Mouse (Mus musculus) left cerebral cortex, postnatal 4 days (tissue): ENCODE measurements around the gene Ssxb6. TPM values are rescaled to one million over a fixed set of nuclear protein-coding genes. Genes with fewer than 3 reads are reported as not detected.
"Not testable (repeated sequence)": the region's sequence is repeated elsewhere in the genome, so short reads cannot be mapped to it uniquely, and the experiment has no call there.

Experiments used
- DNase-seq: peaks from one replicate; pipeline ENCODE4 v3.0.0-alpha.2; 2022
- intact Hi-C: fragments of 180-260 bp; cut with DNase I; formaldehyde crosslinking; loops from one replicate; pipeline ENCODE4 v1.15.1; 2025
- total RNA-seq, 2 experiments: library from RNA; stranded (reverse); gene quantifications; 2 replicates each; pipeline ENCODE4 v1.2.3; 2021

Ssxb6 gene
- not detected for total RNA-seq

- intact Hi-C loops = loop anchor here (10.0 kb wide), 1 partner anchor 127 kb away; no protein-coding TSS in a partner anchor
- DNase-seq = not testable (repeated sequence)
These were observed at the start of gene Ssxb6 for GRCm38 (mm10) chrX:8548155-8548554. Gene Ssxb6, minus strand, starts transcription at chrX:8548255.

DNA sequence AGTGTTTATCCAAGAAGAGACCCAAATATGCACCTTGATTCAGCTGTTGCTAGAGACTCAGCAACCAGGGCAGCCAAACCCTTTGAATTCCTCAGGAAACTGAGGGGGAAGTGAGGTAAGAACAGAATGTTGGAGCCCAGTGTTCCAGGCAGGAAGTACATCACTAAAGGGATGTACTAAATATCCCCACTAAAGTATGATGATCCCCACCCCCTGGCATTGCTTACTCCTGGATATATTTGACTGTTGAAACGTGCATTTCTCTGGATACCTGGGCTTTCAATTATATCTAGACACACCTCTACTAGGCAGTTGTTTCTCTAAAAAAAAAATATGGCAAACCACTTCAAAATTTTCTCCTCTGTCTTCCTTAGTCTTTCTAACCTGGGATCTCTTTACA, 43.7 kb upstream of the Ssxb6 start, which contains the start of gene Ssxb3:
Gene Ssxb3 (minus strand): TSS at position 101 of the 400 bp plus-strand sequence.
- DNase-seq, intact Hi-C loops: not testable (repeated sequence)

DNA sequence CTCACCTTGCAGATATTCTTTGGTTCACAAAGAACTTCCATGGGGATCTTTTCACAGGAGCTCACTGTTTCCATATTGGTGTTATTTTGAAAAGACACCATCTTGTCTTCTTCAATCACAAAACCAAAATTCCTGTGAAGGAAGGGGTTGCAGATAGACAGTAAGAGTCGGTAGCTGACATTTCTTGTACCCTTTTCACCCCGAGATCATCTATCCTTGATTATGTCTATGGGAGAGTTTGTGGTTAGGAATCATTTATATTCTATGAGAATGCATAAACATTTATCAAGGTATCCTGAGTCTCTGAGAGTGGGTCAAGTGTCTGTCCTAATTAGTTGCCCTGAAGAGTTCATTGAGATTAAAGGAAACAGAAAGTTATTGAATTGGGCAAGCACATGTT, 23.2 kb downstream of the Ssxb6 start, which contains the start of gene Gm14459:
Gene Gm14459 (minus strand): TSS at position 101 of the 400 bp plus-strand sequence.
- intact Hi-C loops = no loop called here

More for the DNA sequence above, 23.2 kb downstream of the Ssxb6 start, which contains the start of gene Gm14459:
- DNase-seq = no peak

Other genes with a start within 250 kb of the Ssxb6 start
- gene Ssxb10, start 220.8 kb downstream of the Ssxb6 start, total RNA-seq = not detected
- gene Ssxb9, start 181.3 kb downstream of the Ssxb6 start, total RNA-seq = not detected
- gene Ssxb1, start 134.9 kb downstream of the Ssxb6 start, total RNA-seq = not detected
- gene Ssxb2, start 86.5 kb downstream of the Ssxb6 start, total RNA-seq = not detected
- not detected for gene Gm14459, start 23.3 kb downstream of the Ssxb6 start, total RNA-seq
- not detected for gene Ssxb3, start 43.6 kb upstream of the Ssxb6 start, total RNA-seq
- not detected for gene Ssxb8, start 142.6 kb upstream of the Ssxb6 start, total RNA-seq
- gene Ssx9, start 200.2 kb upstream of the Ssxb6 start, total RNA-seq = not detected